Mouse (Mus musculus): ENCODE measurements around the gene Arhgef38. TPM values are rescaled to one million over a fixed set of nuclear protein-coding genes. Genes with fewer than 3 reads are reported as not detected.

Gene Arhgef38
- polyA plus RNA-seq, 1 experiment from 2014 or later, result 0.08 TPM

- no peak for ATAC-seq
- Histone ChIP-seq H3K27me3 (ENCODE audit: control insufficient read depth, insufficient read depth, low read depth, low read length) (no peaks in the 10 kb centered on the region), H3K36me3 (ENCODE audit: control insufficient read depth, insufficient read depth, low read length) (no peaks in the 10 kb centered on the region), H3K4me3 (ENCODE audit: low read depth, low read length) (no peak overlapping the region), H3K9ac (ENCODE audit: low read depth, low read length) (no peak overlapping the region), H3K27ac (ENCODE audit: low read length) (no peak overlapping the region), H3K4me1 (ENCODE audit: control insufficient read depth, insufficient read depth, low read length) (peaks cover 3% of the 10 kb centered on the region; the same call in 1 of the 2 replicates), H3K9me3 (replicated peaks; ENCODE audit: control insufficient read depth, low read length, poor library complexity, severe bottlenecking) (no peaks in the 10 kb centered on the region), H3K4me2 (ENCODE audit: low read length) (no peak overlapping the region)
- WGBS, result 90% methylated on average over 19 of the region's 19 CpGs
Measured at GRCm38 (mm10) chr3:133227258-133228012, 7.3 kb downstream of the Arhgef38 start.

- Histone ChIP-seq H3K9me3 (replicated peaks; ENCODE audit: control insufficient read depth, low read length, poor library complexity, severe bottlenecking) (no peaks in the 10 kb centered on the region), H3K36me3 (ENCODE audit: control insufficient read depth, insufficient read depth, low read length) (no peaks in the 10 kb centered on the region), H3K4me3 (ENCODE audit: low read depth, low read length) (no peak overlapping the region), H3K9ac (ENCODE audit: low read depth, low read length) (no peak overlapping the region), H3K27me3 (ENCODE audit: control insufficient read depth, insufficient read depth, low read depth, low read length) (no peaks in the 10 kb centered on the region), H3K4me2 (ENCODE audit: low read length) (no peak overlapping the region), H3K4me1 (ENCODE audit: control insufficient read depth, insufficient read depth, low read length) (no peaks in the 10 kb centered on the region), H3K27ac (ENCODE audit: low read length) (no peak overlapping the region)
- WGBS, result 58% methylated on average over 7 of the region's 7 CpGs
- no peak for ATAC-seq
Measured at GRCm38 (mm10) chr3:133218501-133218900, 16.2 kb downstream of the Arhgef38 start.

DNA sequence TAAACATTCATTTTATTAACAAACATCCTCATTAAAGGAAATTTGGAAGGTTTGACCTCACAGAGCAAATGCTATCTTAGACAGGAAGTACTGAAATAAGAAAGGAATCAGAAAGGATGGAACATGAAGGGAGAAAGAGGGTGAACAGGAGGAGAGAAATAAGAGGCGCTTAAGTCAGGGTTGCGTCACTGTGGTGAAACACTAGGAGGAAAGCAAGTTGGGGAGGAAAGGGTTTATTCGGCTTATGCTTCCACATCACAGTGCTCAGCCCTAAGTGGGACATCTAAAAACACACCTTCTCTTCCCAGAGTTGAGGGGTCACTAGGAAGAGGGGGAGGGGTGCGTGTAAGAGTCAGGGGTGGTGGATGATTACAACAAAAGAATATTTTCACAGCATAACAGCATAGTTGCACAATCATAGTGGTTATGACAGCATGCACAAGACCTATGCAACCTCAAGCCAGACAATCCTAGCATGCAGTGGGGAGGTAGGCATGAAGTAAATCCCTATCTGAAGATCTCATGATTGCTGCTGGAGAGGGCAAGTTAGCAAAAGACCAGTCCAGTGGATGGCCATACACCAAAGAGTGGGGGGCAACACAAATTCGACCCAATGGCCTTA, 19.4 kb downstream of the Arhgef38 start:
- Histone ChIP-seq H3K9me3 (replicated peaks; ENCODE audit: control insufficient read depth, low read length, poor library complexity, severe bottlenecking) (no peaks in the 10 kb centered on the region), H3K36me3 (ENCODE audit: control insufficient read depth, insufficient read depth, low read length) (no peaks in the 10 kb centered on the region), H3K4me1 (ENCODE audit: control insufficient read depth, insufficient read depth, low read length) (no peaks in the 10 kb centered on the region), H3K27me3 (ENCODE audit: control insufficient read depth, insufficient read depth, low read depth, low read length) (no peaks in the 10 kb centered on the region), H3K4me3 (ENCODE audit: low read depth, low read length) (no peak overlapping the region), H3K4me2 (ENCODE audit: low read length) (no peak overlapping the region), H3K27ac (ENCODE audit: low read length) (no peak overlapping the region), H3K9ac (ENCODE audit: low read depth, low read length) (no peak overlapping the region)
- WGBS, result 91% methylated on average over 5 of the region's 5 CpGs
- no peak for ATAC-seq

DNA sequence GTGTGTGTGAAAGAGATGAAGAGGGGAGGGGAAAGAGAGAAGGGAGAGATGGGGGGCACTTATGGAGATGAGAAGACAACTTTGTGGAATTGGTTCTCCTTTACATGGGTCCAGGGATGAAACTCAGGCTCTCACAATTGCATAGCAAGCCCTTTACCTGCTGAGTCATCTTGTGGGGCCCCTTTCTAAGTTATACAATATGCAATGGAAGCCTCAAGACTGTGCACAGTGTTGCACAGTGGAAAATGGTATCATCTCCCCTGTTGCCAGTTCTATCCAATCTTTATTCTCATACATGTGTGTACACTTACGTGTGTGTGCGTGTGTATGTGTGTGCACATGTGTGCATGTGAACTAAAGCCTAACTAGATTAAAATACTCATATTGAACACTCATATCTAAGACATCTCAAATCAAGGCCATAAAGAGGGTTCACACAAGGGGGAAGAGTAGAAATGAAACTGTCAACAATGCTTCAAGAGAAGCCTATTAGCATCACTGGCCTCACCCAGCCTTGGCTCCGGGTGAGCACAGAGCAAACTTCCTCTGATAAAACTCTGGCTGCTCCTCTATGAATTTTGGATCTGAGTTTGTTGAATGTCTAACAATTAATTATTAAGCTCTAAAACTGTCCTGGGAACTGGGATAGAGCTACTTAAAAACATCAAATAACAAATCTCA, 21.2 kb downstream of the Arhgef38 start:
- 90% methylated on average over 3 of the region's 3 CpGs for WGBS
- Histone ChIP-seq H3K36me3 (ENCODE audit: control insufficient read depth, insufficient read depth, low read length) (no peaks in the 10 kb centered on the region), H3K27me3 (ENCODE audit: control insufficient read depth, insufficient read depth, low read depth, low read length) (no peaks in the 10 kb centered on the region), H3K27ac (ENCODE audit: low read length) (no peak overlapping the region), H3K9ac (ENCODE audit: low read depth, low read length) (no peak overlapping the region), H3K9me3 (replicated peaks; ENCODE audit: control insufficient read depth, low read length, poor library complexity, severe bottlenecking) (no peaks in the 10 kb centered on the region), H3K4me2 (ENCODE audit: low read length) (no peak overlapping the region), H3K4me1 (ENCODE audit: control insufficient read depth, insufficient read depth, low read length) (no peaks in the 10 kb centered on the region), H3K4me3 (ENCODE audit: low read depth, low read length) (no peak overlapping the region)
- ATAC-seq, result no peak

- ATAC-seq, result no peak
- no peak overlapping the region for H3K27ac ChIP-seq (ENCODE audit: low read length)
- 89% methylated on average over 3 of the region's 3 CpGs for WGBS
- H3K4me2 ChIP-seq (ENCODE audit: low read length), result no peak overlapping the region
- no peaks in the 10 kb centered on the region for H3K27me3 ChIP-seq (ENCODE audit: control insufficient read depth, insufficient read depth, low read depth, low read length)
- H3K9ac ChIP-seq (ENCODE audit: low read depth, low read length), result no peak overlapping the region
- no peak overlapping the region for H3K4me3 ChIP-seq (ENCODE audit: low read depth, low read length)
- H3K9me3 ChIP-seq (replicated peaks; ENCODE audit: control insufficient read depth, low read length, poor library complexity, severe bottlenecking), result no peaks in the 10 kb centered on the region
- H3K36me3 ChIP-seq (ENCODE audit: control insufficient read depth, insufficient read depth, low read length), result no peaks in the 10 kb centered on the region
- H3K4me1 ChIP-seq (ENCODE audit: control insufficient read depth, insufficient read depth, low read length), result no peaks in the 10 kb centered on the region
Measured at GRCm38 (mm10) chr3:133211324-133211723, 23.4 kb downstream of the Arhgef38 start.

- no peak overlapping the region for H3K4me3 ChIP-seq (ENCODE audit: low read depth, low read length)
- H3K36me3 ChIP-seq (ENCODE audit: control insufficient read depth, insufficient read depth, low read length), result no peaks in the 10 kb centered on the region
- no peak overlapping the region for H3K4me2 ChIP-seq (ENCODE audit: low read length)
- no peaks in the 10 kb centered on the region for H3K4me1 ChIP-seq (ENCODE audit: control insufficient read depth, insufficient read depth, low read length)
- WGBS, result 82% methylated on average over 2 of the region's 2 CpGs
- H3K27me3 ChIP-seq (ENCODE audit: control insufficient read depth, insufficient read depth, low read depth, low read length), result no peaks in the 10 kb centered on the region
- no peak overlapping the region for H3K27ac ChIP-seq (ENCODE audit: low read length)
- no peak overlapping the region for H3K9ac ChIP-seq (ENCODE audit: low read depth, low read length)
- no peak for ATAC-seq
- no peaks in the 10 kb centered on the region for H3K9me3 ChIP-seq (replicated peaks; ENCODE audit: control insufficient read depth, low read length, poor library complexity, severe bottlenecking)
Measured at GRCm38 (mm10) chr3:133203713-133204112, 31.0 kb downstream of the Arhgef38 start.

GRCm38 (mm10) chr3:133202171-133202570, 32.6 kb downstream of the Arhgef38 start:
- Histone ChIP-seq H3K9ac (ENCODE audit: low read depth, low read length) (no peak overlapping the region), H3K4me3 (ENCODE audit: low read depth, low read length) (no peak overlapping the region), H3K27ac (ENCODE audit: low read length) (no peak overlapping the region), H3K27me3 (ENCODE audit: control insufficient read depth, insufficient read depth, low read depth, low read length) (no peaks in the 10 kb centered on the region), H3K4me1 (ENCODE audit: control insufficient read depth, insufficient read depth, low read length) (no peaks in the 10 kb centered on the region), H3K4me2 (ENCODE audit: low read length) (no peak overlapping the region), H3K36me3 (ENCODE audit: control insufficient read depth, insufficient read depth, low read length) (no peaks in the 10 kb centered on the region), H3K9me3 (replicated peaks; ENCODE audit: control insufficient read depth, low read length, poor library complexity, severe bottlenecking) (no peaks in the 10 kb centered on the region)
- no peak for ATAC-seq
- 94% methylated on average over 13 of the region's 13 CpGs for WGBS

DNA sequence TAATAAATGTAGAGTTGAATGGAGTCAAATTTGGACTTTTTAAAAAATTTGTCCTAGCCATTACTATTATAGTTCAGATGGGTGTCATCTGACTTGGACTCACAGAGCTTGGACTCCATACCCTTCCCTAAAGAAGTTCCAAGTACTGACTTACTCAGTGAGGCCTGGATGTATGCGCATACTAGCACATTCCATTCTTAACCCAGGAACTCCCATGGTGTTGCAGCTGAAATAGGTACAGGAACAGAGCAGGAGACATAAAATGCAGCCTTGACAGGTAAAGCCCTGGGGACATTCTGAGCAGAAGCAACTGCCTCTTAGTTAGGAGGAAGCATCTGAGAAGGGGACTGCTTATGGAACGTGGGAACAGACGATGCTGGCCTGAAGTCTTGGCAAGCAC, 45.8 kb downstream of the Arhgef38 start:
- Histone ChIP-seq H3K4me1 (ENCODE audit: control insufficient read depth, insufficient read depth, low read length) (no peaks in the 10 kb centered on the region), H3K27me3 (ENCODE audit: control insufficient read depth, insufficient read depth, low read depth, low read length) (no peaks in the 10 kb centered on the region), H3K4me2 (ENCODE audit: low read length) (no peak overlapping the region), H3K36me3 (ENCODE audit: control insufficient read depth, insufficient read depth, low read length) (no peaks in the 10 kb centered on the region), H3K9ac (ENCODE audit: low read depth, low read length) (no peak overlapping the region), H3K4me3 (ENCODE audit: low read depth, low read length) (no peak overlapping the region), H3K9me3 (replicated peaks; ENCODE audit: control insufficient read depth, low read length, poor library complexity, severe bottlenecking) (no peaks in the 10 kb centered on the region), H3K27ac (ENCODE audit: low read length) (no peak overlapping the region)
- no peak for ATAC-seq
- WGBS, result 81% methylated on average over 3 of the region's 3 CpGs

DNA sequence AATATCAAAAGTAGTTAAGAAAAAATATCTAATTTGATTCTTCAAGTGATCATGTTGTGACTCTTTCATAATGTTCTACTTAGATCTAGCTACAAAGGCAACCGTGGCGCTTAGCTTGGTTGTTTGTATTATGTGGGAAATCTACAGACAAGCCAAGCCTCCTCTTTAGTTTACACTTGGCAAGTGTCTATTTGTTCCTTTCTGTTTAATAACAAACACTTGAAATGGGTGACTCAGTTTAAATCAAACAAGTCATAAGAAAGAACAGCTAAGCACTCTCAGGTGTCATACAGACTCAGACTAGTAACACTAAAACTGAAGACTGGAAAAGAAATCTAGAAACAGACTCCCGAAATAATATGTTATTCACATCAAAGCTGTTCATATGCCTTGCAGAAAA, 47.2 kb downstream of the Arhgef38 start:
- H3K27ac ChIP-seq (ENCODE audit: low read length), result no peak overlapping the region
- ATAC-seq, result no peak
- no peaks in the 10 kb centered on the region for H3K36me3 ChIP-seq (ENCODE audit: control insufficient read depth, insufficient read depth, low read length)
- H3K9ac ChIP-seq (ENCODE audit: low read depth, low read length), result no peak overlapping the region
- H3K9me3 ChIP-seq (replicated peaks; ENCODE audit: control insufficient read depth, low read length, poor library complexity, severe bottlenecking), result no peaks in the 10 kb centered on the region
- H3K4me1 ChIP-seq (ENCODE audit: control insufficient read depth, insufficient read depth, low read length), result no peaks in the 10 kb centered on the region
- no peak overlapping the region for H3K4me2 ChIP-seq (ENCODE audit: low read length)
- H3K27me3 ChIP-seq (ENCODE audit: control insufficient read depth, insufficient read depth, low read depth, low read length), result no peaks in the 10 kb centered on the region
- no peak overlapping the region for H3K4me3 ChIP-seq (ENCODE audit: low read depth, low read length)
- 91% methylated on average over 3 of the region's 3 CpGs for WGBS

Data from midbrain, embryonic 16.5 days (tissue).